Mouse (Mus musculus) retina, embryonic 14.5 days (tissue): ENCODE measurements around the gene Nudcd3.

Experiments
- DNase-seq: peaks from one replicate; pipeline ENCODE4 v3.0.0-alpha.2; 2015; ENCODE audit warnings: low spot score

Nudcd3 gene

DNA sequence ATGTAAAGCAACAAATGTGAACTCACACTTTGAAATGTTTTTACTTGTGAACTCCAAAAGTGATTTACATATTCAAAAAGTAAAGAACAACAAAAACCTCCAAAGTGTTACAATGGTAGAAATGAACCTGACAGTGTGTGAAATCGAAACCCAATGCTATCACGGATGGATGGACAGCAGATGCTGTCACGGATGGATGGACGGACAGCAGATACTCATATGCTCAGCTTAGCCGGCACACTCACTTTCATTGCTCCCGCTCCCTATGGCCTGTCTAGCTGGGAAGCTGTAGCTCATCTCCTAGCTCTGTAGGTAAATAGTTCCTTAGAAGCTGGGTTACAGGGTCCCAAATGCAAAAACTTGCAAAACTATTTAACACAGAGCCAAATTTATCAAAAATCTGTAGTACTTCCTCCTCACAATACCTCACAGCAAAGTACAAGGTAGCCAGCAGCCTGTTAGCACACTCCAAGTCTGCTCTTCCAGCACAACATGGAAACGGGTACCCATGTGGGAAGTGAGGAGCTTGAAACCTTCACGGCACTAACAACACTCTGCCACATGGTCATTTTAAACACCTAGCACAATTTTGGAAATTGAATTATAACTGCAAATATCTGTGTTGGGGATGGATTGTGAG, 22.3 kb downstream of the Nudcd3 start:
- DNase-seq = peak; percentile 58

DNA sequence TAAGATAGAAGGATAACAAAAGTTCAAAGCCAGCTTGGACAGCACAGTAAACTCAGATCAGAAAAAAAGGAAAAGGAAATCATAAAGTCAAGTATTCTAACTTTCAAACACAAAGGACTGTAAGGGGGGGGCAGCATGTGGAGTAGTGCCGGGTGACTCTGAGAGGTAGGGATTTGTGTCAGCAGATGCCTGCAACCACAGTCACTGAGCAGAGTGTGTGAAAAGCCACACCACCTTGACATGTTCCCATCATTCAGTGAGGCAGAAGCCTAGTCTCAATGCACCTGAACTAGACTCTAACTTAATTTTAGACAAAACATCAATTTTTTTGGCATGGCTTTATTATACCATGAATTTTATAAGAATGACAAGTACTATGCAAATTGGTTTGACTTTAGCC, 24.7 kb downstream of the Nudcd3 start:
- no peak for DNase-seq

DNA sequence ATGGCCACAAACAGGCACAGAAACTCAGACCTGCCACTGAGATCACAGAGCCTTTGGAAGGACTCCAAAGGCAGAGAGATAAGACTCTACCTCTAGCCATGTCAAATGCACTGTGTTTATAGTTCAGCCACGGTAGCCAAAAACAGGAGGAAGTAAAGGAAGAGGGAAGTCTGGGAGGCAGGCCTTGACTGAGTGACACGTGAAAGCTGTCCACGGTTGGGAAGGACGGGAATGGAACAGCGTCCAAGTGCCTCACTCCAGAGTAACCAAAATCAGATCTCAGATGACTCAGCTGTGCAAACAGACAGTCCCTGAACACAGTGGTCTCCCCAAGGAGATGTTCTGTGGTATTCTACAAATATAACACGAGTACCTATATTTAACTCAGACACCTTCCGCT, 25.5 kb downstream of the Nudcd3 start:
- DNase-seq = no peak

DNA sequence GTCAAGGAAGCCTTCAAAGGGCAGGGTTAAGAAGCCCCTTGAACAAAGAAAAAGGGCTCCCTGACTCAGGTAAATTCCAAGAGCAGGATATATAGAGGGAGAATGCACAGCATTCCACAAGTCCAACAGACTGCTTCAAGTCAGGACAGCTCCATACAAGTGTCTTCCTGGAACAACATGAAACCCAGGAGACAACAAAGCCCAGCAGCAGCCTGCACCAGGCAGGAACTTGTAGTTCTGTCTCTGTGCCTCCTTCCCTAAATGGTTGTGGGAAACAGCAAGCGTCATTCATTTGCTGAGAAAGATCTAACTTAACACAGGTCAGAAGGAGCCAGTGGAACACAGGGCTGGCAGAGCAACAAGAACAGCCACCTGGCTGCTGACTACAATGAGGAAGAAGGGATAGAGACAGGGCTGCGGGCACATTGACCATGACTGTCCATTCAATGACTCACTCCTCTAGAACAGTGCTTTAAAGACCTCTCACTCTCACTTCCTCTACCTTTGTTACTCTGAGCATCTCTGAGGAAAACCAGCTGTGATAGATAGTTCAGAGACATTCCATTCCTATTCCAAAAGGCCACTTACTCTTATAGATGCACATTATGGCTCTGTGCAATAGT, 31.1 kb downstream of the Nudcd3 start:
- DNase-seq = no peak

DNA sequence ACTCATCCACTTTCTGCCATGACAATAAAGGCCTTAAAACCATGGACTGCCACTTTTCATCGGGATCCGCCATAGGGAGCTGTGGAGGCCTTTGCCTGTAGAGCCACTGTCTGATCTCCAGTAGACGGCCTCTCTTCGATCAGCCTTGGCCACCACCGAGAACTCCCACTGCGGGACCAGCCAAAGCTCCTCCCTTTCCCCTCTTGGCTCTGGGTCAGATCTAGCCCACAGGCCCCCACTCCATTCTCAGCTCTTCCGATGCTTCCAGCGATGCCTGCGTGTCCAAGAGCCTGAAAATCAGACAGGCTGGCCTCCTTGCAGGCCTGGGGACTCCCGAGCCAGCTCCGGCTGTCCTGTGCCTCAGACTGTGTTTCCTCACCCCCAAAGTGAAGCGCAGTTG, 33.9 kb downstream of the Nudcd3 start:
- no peak for DNase-seq

DNA sequence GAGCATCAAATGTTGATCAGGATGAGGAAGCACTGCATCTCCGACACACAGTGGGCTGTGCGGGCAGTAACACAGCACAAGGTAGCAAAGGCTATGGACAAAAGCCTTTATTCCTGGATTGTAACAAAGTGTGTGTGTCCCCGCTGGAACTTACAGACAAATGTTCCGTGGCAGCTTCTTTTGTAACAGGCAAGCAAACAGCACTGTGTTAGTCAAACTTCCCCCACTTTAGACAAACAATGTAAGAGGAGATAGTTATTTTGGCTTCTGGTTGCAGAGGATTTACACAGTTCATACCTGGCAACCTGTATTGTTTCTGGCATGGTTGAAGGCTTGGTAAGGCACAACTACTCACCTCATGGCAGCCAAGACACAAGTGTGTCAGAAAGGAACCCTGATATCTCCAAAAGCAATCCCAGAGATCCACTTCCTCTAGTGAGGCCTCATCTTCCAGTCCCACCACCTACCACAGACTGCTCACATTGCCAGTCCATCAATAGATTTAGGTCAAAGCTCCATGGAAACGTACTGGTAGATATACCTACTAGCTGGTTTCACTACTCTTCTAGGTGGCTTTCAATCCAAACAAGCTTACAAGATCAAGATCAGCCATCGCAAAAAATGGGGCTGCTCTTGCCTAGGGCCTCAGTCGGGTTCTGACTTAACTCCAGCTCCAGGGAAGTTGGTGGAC, 34.7 kb downstream of the Nudcd3 start:
- no peak for DNase-seq

DNA sequence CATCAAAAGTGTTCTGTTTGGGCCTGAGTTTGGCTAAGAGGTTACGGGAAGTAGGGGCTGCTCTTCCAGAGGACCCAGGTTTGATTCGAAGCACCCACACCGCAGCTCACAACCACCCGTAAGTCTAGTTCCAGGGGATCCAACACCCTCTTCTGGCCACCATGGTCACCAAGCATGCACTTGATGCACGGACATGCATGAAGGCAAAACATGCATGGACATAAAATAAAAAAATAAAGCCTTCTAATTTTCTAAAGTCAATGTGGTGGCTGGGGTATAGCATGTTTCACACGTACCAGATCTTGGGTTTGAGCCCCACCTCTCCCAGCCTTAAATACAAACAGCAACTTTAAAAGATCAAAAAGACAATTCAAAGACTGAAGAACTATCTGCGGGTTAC, 35.4 kb downstream of the Nudcd3 start:
- DNase-seq = no peak

DNA sequence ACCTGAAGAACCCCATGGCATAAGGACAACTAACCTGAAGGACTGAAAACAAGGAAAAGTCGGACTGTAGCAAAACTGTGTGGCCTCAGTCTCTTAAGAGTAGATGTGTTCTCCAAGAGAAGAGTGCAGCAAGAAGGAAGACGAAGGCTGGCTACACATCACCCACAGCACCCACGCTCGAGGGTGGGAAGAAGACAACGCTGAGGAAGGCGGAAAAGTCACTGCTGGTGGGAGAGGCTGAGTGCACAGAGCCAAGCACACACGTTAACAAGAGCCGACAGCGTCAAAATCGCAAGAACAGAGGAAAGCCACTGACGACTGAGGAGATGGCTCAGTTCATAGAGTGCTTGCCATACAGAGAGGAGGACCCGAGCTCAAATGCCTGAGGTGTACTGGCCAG, 36.5 kb downstream of the Nudcd3 start:
- no peak for DNase-seq

DNA sequence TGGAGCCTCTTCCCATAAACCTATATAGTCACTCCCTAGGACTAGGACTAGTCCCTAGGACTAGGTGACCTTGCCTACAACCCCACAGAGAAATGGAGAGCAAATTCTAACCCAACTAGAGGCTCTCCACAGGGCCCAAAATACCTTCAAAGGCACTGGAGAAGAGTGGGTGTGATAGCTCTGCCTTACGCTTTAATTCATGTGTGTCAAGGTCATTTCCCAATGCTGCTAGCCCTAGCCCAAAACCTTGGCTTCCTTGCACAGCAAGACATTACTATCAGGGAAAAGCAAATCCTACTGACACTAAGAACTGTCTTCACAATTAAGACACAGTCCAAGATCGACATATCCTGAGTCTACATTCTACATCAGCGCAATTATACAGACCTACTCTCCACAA, 37.2 kb downstream of the Nudcd3 start:
- no peak for DNase-seq

DNA sequence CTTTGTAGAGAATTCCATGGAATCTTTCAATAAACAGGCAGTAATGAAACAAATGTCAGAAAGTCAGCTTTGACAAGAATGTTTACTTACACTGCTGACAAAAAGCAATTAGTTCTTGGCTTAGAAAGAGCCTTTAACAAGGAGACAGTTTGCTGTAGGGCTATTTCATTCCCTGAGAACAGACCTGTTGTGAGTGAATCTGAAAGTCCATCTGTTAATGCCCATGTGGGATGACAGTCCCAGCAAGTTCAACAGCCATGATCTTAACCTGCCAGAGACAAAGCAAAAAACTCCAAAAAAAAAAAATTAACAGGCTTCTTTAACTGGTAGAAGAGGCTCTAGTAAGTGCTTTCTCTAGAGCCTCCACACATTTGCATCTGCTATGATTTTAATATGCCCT, 38.7 kb downstream of the Nudcd3 start:
- no peak for DNase-seq

DNA sequence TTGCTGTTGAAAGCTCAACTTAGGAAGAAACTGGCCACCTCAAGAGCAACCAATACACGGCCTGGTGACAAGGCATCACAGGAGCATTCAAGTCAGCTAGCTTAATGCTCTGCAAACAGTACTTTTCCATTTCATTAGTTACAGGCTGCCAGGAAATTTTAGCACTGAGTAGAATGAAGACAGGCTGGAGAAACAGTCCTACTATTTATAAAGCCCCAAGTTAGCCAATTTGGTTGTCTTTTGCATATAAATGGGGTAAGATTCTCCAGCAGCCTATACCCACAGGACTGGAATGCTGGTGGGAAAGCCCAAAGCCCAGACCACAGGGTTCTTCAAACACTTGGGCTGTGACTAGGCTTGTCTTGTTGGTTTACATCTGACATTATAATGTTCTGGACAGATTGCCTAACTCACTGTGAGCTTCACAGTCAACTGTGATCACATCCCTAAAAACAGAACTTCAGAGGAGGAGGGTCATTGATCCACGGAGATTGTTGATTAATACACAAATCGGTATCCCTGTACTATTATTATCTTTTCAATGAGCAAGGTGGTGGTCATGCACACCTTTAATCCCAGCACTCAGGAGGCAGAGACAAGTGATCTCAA, 39.4 kb downstream of the Nudcd3 start:
- no peak for DNase-seq

DNA sequence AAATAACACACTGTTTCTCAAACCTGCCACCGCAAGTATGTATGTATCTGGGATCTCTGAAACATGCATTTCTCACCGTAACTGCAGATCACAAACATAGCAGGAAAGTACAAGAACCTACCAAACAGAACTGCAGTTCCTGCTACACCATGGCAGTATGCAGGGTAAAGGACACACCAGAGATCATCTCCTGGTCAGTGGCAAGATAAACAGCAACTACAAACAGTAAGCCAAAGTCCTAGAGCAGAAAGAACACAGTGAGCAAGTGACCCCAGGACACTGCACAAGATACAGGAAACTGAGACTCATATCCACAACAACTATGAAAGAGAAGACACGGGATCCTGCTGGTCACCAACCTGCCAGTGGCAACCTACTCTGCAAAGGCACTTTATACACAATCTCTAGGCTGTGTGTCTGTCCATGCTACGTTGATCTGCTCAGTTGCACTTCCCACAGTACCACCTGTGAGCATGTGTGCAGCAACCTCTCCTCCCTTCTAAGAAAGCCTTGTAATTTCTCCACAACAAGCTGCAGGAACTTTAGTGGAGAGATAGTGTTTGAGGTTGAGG, 40.4 kb downstream of the Nudcd3 start:
- DNase-seq = no peak

DNA sequence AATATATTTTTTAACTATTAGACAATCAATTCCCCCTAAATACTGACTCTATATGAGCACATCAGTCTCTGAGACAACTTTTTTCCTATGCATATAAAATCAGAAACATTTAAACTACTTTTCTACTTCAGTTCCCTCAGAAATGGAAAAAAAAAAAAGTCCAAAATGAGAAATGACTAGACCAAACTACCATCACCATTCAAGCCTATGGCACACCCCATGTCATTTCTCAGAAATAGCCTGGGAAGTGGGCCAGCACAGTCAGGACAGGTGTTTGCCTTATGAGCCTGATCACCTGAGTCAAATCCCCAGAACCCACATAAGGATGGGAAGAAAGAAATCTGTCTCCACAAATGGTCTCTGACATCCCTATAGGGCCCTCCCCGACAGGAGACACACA, 41.7 kb downstream of the Nudcd3 start:
- no peak for DNase-seq

DNA sequence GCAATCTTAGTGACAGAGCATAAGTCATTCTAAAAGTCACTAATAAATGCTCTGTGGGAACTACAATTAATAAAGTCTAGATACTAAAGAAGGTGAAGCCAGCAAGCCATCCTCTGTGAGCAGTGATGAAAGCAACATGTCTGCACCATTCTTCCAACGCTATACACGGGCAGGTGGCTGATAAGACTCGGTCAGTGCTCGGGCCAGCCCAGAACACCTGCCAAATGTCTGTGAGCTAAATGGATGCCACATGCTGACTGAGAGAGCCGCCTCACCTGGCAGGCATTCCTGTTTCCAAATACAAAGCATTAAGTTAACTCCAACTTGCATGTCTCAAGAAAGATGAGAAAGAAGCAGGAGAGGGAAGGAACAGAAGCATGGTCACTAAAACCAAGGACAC, 43.1 kb downstream of the Nudcd3 start:
- DNase-seq = no peak

DNA sequence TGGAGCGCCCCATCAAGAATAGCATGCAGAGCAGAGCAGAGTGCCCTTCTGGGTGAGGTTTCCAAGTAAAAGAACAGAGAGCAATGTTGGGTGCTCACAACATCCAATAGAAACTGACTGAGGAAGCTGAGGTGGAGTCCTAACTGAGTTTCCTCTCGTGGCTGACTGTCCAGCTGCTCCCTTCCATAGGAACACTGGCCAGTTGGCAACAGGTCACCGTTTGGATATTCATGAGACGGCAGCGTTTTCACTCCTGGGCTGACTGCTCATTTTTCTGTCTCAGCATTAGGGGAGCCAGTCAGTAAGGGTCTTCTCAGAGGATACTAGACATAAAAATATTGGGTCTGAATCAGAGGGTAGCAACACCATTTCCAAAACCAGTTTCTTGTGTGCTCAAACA, 43.6 kb downstream of the Nudcd3 start:
- no peak for DNase-seq

DNA sequence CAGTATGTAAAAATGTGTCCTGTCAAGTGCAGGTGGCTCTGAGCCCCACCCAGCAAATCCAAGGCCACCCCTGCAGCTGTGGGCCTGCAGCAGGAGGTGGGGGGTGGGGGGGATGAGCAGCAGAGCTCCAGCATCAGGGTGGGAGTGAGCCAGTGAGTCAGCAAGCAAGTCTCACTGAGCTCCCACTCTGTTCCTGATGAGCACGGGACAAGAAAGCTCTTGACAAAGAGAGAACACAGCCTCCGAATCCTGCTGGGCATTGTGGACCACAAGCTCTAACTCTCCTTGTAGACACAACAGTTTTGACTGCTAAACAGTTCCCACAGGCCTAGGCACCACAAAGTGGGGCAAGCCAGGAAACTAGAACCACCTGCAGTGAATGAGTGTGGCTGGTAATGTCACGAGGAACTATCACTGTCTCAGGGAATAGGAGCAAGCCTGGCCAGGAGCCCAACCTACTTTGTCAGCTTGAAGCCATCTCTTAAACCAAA, 46.0 kb downstream of the Nudcd3 start:
- DNase-seq = no peak

DNA sequence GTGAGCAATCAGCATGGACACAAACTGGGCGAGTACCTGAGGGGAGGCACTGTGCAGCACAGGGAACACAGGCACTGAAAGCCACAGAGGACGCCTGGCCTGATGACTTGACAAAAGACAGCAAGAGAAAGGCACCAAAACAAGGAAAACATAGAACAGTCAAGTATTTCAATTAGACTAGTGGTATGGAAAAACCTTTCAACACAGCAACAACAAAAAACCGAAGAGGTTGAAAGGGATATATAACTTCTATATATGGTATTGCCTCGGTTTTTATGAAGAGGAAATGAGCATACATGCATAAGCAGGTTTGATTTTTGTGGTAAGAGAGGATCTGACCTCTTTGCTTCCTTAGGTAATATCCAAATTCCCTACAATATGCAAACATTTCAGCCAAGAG, 47.4 kb downstream of the Nudcd3 start:
- no peak for DNase-seq

DNA sequence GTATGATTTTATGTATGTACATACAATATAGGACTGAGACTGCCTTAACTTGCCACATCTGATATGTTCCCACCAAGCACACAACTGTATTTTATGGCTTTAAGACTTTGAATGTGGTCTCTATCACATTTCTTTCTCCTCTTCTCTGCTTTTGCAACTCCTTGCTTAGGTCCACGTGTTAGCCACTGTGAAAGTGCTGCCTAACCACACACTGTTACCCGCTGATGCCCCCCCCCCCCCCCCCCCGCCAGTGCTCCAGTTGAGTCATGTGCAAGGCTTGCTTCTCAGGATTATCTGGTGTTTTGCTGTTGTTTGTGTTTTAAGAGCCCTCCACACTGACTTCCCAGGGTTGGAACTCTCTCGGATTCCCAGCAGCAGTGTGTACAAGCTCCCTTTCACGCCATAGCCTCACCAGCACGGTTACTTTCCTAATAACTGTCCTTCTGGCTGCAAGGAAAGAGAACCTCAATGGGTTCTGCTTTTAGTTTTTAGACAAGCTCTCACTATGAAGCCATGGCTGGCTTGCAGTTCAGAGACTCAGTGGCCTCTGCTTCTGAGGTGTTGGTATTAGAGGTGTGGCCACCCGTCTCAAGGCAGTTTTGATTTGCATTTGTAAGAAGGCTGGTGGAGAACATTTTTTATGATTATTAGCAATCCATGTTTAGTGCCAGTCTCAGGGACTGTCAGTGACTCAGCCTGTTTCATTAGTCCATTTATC, 61.8 kb downstream of the Nudcd3 start:
- DNase-seq = no peak

DNA sequence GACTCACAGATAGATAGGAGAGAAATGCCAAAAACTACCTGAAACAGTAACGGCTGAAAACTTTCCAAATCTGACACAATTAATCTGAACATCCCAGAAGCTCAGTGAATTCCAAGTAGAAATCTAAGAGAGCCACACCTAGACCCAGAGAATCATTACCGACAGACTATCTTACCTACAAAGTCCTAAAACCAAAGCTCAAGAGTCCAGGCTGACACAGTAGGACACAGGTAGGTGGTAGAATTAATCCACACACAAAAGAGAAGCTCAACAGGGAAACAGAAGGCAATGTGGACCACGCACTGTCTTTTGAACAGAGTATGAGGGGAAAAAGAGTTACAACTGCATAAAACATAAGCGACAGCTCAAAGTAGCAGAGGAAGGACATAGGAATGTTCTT, 67.3 kb downstream of the Nudcd3 start:
- DNase-seq = no peak

DNA sequence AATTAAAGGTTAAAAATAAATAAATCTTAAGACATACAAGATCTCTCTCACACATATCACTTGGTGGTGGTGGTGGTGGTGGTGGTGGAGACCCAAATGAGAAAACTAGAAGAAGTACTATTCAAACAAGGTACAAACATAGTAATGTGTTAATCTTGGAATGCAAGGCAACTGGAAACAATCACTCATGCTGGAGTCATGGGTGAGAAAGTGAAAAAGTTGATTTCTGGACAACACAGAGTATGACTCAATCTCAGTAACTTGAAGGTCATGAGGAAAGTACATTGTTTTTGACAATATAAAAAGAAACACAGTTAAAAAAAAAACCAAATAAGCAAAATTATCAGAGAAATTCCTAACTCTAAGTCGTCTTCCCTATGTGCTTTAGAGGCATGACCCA, 69.6 kb downstream of the Nudcd3 start:
- no peak for DNase-seq

DNA sequence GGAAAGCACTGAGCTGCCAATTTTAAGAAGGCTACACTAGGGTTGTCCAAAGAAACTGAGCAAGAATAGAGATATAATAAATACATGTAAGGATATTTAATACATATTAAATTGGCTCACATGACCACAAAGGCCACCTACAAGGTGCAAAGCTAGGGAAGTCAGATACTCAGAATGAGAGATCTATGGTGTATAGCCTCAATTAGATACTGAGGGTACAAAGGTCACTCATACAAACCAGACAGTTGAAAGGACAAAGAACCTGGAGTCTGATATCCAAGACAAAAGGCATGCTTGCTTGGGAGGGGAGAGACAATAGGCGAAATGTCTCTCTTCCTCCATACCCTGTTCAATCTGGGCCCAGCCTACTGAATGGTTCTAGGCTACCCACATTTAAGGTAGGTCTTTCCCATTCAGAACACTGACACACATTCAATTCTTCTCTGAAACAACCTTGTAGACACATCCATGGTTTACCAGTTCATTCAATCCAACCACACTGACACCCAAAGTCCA, 76.6 kb downstream of the Nudcd3 start:
- no peak for DNase-seq

DNA sequence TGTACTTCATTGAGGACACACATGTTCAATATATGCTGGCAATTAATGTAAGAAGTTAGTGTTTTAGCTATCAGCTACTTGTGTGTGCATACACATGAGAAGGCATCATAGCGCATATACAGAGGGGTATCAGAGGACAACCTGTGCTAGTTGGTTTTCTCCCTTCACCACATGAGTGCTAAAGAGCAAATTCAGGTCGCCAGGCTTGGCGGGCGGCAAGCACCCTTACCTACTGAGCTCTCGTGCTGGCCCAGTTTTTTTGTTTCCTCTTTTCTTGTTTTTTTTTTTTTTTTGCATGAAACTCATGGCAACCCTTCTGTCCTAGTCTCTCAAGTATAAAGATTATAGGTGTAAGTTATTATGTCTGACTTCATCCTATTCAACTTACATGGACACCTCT, 77.6 kb downstream of the Nudcd3 start:
- DNase-seq = no peak
